Mouse (Mus musculus): ENCODE results near the gene Cpt1b. TPM values are rescaled to one million over a fixed set of nuclear protein-coding genes. Genes with fewer than 3 reads are reported as not detected.

Gene Cpt1b
- polyA plus RNA-seq, 1 experiment = 76.6 TPM

DNA sequence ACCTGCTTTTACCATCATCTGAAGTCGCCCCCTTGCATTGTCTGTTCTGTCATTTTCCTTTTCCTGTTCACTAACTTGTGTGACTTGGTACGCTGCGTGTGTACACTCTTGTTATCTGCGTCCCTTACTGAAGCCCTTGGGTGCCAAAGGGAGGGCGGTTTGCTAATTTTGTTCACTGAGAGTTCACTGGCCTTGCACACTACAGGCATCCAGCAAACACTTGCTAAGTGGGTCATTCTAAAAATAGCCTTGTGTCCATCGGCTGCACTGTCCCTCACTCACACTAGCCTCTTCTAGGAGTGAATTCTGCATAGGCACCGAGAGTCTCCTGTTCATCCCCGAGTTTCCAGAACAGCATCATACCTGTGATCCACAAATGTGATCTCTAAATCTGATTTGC, 10.4 kb downstream of the Cpt1b start:
- Histone ChIP-seq H3K27me3 (ENCODE audit: control insufficient read depth, insufficient read depth, low read length) (no peaks in the 10 kb centered on the region), H3K4me1 (replicated peaks; ENCODE audit: control insufficient read depth, insufficient read depth, low read length) (no peaks in the 10 kb centered on the region), H3K27ac (ENCODE audit: control insufficient read depth, insufficient read depth, low read length) (no peak overlapping the region), H3K36me3 (ENCODE audit: control insufficient read depth, insufficient read depth, low read length) (peaks cover under 1% of the 10 kb centered on the region; the same call in 1 of the 2 replicates), H3K4me3 (ENCODE audit: control insufficient read depth, insufficient read depth, low read length) (no peak overlapping the region)
- no peak for DNase-seq
- 96% methylated on average over 8 of the region's 8 CpGs for WGBS
- no peak for TF ChIP-seq CTCF (IDR thresholded peaks at IDR 0.05; ENCODE audit: borderline replicate concordance, control insufficient read depth, extremely low read depth, insufficient read depth, low read length, poor library complexity)
- no peak for TF ChIP-seq POLR2A (IDR thresholded peaks at IDR 0.05; ENCODE audit: control insufficient read depth, extremely low read depth, insufficient read depth, low read length, poor library complexity)

GRCm38 (mm10) chr15:89410118-89410517, 15.5 kb downstream of the Cpt1b start, which contains the start of gene Syce3:
Syce3 (minus strand) TSS chr15:89410503.
- DNase-seq = no peak
- no peaks in the 10 kb centered on the region for H3K27me3 ChIP-seq (ENCODE audit: control insufficient read depth, insufficient read depth, low read length)
- no peak within 1 kb of the TSS for H3K4me3 ChIP-seq (ENCODE audit: control insufficient read depth, insufficient read depth, low read length)
- TF ChIP-seq POLR2A (IDR thresholded peaks at IDR 0.05; ENCODE audit: control insufficient read depth, extremely low read depth, insufficient read depth, low read length, poor library complexity) (no peak), CTCF (IDR thresholded peaks at IDR 0.05; ENCODE audit: borderline replicate concordance, control insufficient read depth, extremely low read depth, insufficient read depth, low read length, poor library complexity) (no peak)
- H3K36me3 ChIP-seq (ENCODE audit: control insufficient read depth, insufficient read depth, low read length) = no peaks in the 10 kb centered on the region
- no peak within 1 kb of the TSS for H3K27ac ChIP-seq (ENCODE audit: control insufficient read depth, insufficient read depth, low read length)
- 89% methylated on average over 24 of the region's 24 CpGs for WGBS
- H3K4me1 ChIP-seq (replicated peaks; ENCODE audit: control insufficient read depth, insufficient read depth, low read length) = no peaks in the 10 kb centered on the region

GRCm38 (mm10) chr15:89406691-89407090, 19.0 kb downstream of the Cpt1b start:
- no peaks in the 10 kb centered on the region for H3K27me3 ChIP-seq (ENCODE audit: control insufficient read depth, insufficient read depth, low read length)
- TF ChIP-seq POLR2A (IDR thresholded peaks at IDR 0.05; ENCODE audit: control insufficient read depth, extremely low read depth, insufficient read depth, low read length, poor library complexity) = no peak
- TF ChIP-seq CTCF (IDR thresholded peaks at IDR 0.05; ENCODE audit: borderline replicate concordance, control insufficient read depth, extremely low read depth, insufficient read depth, low read length, poor library complexity) = no peak
- no peaks in the 10 kb centered on the region for H3K36me3 ChIP-seq (ENCODE audit: control insufficient read depth, insufficient read depth, low read length)
- no peaks in the 10 kb centered on the region for H3K4me1 ChIP-seq (replicated peaks; ENCODE audit: control insufficient read depth, insufficient read depth, low read length)
- H3K27ac ChIP-seq (ENCODE audit: control insufficient read depth, insufficient read depth, low read length) = no peak overlapping the region
- H3K4me3 ChIP-seq (ENCODE audit: control insufficient read depth, insufficient read depth, low read length) = no peak overlapping the region
- no peak for DNase-seq

DNA sequence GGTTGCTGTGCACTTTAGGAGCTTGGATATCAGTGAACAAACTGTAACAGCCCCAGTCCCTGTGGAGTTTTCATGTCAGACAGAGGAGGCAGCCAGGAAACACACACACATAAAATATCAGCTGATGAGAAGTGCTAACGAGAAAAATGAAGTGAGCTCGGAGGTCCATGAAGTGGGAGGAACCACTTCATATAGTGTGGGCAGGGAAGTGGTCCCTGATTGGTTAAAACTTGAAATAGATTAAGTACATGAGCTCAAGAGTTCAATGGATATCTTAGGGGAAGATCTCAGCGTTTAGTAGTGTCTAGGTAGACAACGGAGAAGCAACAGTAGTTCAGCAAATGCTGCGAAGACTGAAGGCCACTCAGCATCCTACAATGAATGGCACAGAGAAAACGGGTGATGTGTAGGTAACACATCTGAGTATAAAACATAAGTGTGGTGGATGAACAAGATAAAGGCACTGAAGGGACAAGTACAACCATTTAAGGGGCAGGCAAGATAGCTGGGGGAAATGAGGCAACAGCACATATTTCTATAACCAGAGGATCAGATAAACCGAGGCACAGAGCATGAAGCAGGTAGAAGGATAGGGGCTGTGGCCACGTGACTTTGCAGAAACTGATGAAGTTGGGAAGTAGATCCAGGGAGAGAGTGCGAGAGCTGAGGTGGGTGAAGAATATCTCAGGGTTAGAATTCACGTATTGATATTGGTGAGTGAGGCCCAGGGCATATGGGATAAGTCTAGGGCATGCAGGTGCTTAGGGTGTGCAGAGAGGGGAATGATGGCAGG, 20.6 kb downstream of the Cpt1b start:
- 77% methylated on average over 10 of the region's 10 CpGs for WGBS

GRCm38 (mm10) chr15:89402471-89402870, 23.2 kb downstream of the Cpt1b start:
- WGBS = 95% methylated on average over 1 of the region's 1 CpGs
- no peak overlapping the region for H3K4me3 ChIP-seq (ENCODE audit: control insufficient read depth, insufficient read depth, low read length)

More for the DNA sequence above, 20.6 kb downstream of the Cpt1b start:
- Histone ChIP-seq H3K27me3 (ENCODE audit: control insufficient read depth, insufficient read depth, low read length) (no peaks in the 10 kb centered on the region), H3K36me3 (ENCODE audit: control insufficient read depth, insufficient read depth, low read length) (no peaks in the 10 kb centered on the region), H3K4me1 (replicated peaks; ENCODE audit: control insufficient read depth, insufficient read depth, low read length) (no peaks in the 10 kb centered on the region), H3K27ac (ENCODE audit: control insufficient read depth, insufficient read depth, low read length) (no peak overlapping the region), H3K4me3 (ENCODE audit: control insufficient read depth, insufficient read depth, low read length) (no peak overlapping the region)
- TF ChIP-seq CTCF (IDR thresholded peaks at IDR 0.05; ENCODE audit: borderline replicate concordance, control insufficient read depth, extremely low read depth, insufficient read depth, low read length, poor library complexity) (no peak), POLR2A (IDR thresholded peaks at IDR 0.05; ENCODE audit: control insufficient read depth, extremely low read depth, insufficient read depth, low read length, poor library complexity) (no peak)
- DNase-seq = no peak

DNA sequence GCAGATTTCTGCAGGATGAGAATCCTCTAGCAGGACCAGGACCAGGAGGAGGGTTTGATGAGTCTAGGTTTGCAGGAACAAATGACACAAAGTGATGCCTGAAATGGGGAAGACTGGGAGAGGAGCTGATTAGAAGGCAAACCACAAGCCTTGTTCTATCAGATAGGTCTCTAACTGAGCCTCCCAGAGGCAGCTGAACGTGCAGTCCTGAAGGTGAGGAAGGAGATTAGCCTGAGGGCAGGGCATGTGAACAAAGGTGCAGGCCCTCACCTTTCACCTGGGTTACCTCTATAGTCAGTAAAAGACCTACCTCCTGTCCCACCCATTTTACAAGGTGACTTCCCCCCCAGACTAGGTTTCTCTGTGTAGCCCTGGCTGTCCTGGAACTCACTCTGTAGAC, 25.9 kb downstream of the Cpt1b start:
- Histone ChIP-seq H3K36me3 (ENCODE audit: control insufficient read depth, insufficient read depth, low read length) (no peaks in the 10 kb centered on the region), H3K4me3 (ENCODE audit: control insufficient read depth, insufficient read depth, low read length) (no peak overlapping the region), H3K4me1 (replicated peaks; ENCODE audit: control insufficient read depth, insufficient read depth, low read length) (no peaks in the 10 kb centered on the region), H3K27me3 (ENCODE audit: control insufficient read depth, insufficient read depth, low read length) (no peaks in the 10 kb centered on the region), H3K27ac (ENCODE audit: control insufficient read depth, insufficient read depth, low read length) (no peak overlapping the region)
- DNase-seq = no peak
- WGBS = 83% methylated on average over 1 of the region's 1 CpGs
- no peak for TF ChIP-seq POLR2A (IDR thresholded peaks at IDR 0.05; ENCODE audit: control insufficient read depth, extremely low read depth, insufficient read depth, low read length, poor library complexity)
- no peak for TF ChIP-seq CTCF (IDR thresholded peaks at IDR 0.05; ENCODE audit: borderline replicate concordance, control insufficient read depth, extremely low read depth, insufficient read depth, low read length, poor library complexity)

More at GRCm38 (mm10) chr15:89402471-89402870, 23.2 kb downstream of the Cpt1b start:
- Histone ChIP-seq H3K36me3 (ENCODE audit: control insufficient read depth, insufficient read depth, low read length) (no peaks in the 10 kb centered on the region), H3K4me1 (replicated peaks; ENCODE audit: control insufficient read depth, insufficient read depth, low read length) (no peaks in the 10 kb centered on the region), H3K27ac (ENCODE audit: control insufficient read depth, insufficient read depth, low read length) (no peak overlapping the region), H3K27me3 (ENCODE audit: control insufficient read depth, insufficient read depth, low read length) (no peaks in the 10 kb centered on the region)
- TF ChIP-seq CTCF (IDR thresholded peaks at IDR 0.05; ENCODE audit: borderline replicate concordance, control insufficient read depth, extremely low read depth, insufficient read depth, low read length, poor library complexity) = no peak
- TF ChIP-seq POLR2A (IDR thresholded peaks at IDR 0.05; ENCODE audit: control insufficient read depth, extremely low read depth, insufficient read depth, low read length, poor library complexity) = no peak
- no peak for DNase-seq

Measured in thymus, adult 2 months (tissue).